Mouse (Mus musculus): ENCODE data around the gene Cnih3. TPM values are rescaled to one million over a fixed set of nuclear protein-coding genes. Genes with fewer than 3 reads are reported as not detected.

Gene Cnih3
- total and polyA plus RNA-seq, 2 experiments from 2014 or later = 22.5 to 35.7 TPM

GRCm38 (mm10) chr1:181395234-181395828, 42.9 kb downstream of the Cnih3 start:
- DNase-seq (ENCODE audit: low spot score) (no peak), ATAC-seq (ENCODE audit: low FRiP score) (no peak)
- WGBS = 95% methylated on average over 6 of the region's 6 CpGs
- TF ChIP-seq CTCF (IDR thresholded peaks at IDR 0.05) = no peak
- Histone ChIP-seq H3K4me3 (ENCODE audit: low read depth, low read length) (no peak overlapping the region), H3K27ac (ENCODE audit: low read depth, low read length) (no peak overlapping the region), H3K9ac (replicated peaks; ENCODE audit: low read length, poor library complexity, severe bottlenecking) (no peak overlapping the region), H3K27me3 (ENCODE audit: insufficient read depth, low read length) (no peaks in the 10 kb centered on the region), H3K4me2 (ENCODE audit: low read depth, low read length, poor library complexity, severe bottlenecking) (no peak overlapping the region), H3K9me3 (ENCODE audit: low read length) (no peaks in the 10 kb centered on the region), H3K36me3 (ENCODE audit: insufficient read depth, low read length) (no peaks in the 10 kb centered on the region), H3K4me1 (ENCODE audit: insufficient read depth, low read length) (no peaks in the 10 kb centered on the region; the same call in 1 of the 2 replicates)

DNA sequence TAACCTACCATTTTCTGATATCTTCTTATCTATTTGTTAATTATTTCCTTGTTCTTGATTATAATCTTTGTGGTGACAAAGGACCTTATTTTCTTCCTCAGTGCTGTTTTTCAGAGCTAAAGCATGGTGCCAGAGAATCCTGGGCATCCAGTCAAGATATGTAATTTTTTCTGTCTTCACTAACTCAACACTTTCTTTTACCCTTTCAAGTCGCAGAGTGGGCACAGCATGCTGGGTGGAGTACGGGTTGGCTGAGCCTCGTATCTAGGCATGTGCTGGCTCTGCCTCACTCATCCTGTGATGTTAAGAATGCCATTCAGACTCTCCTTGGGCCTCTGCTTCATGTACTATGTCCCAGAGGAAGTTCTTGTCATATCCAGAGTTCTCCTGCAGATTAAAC, 46.8 kb downstream of the Cnih3 start:
- H3K4me3 ChIP-seq (ENCODE audit: low read depth, low read length) = no peak overlapping the region
- 77% methylated on average over 3 of the region's 3 CpGs for WGBS
- no peak for ATAC-seq (ENCODE audit: low FRiP score)

GRCm38 (mm10) chr1:181403056-181403455, 50.6 kb downstream of the Cnih3 start:
- Histone ChIP-seq H3K27ac (ENCODE audit: low read depth, low read length) (no peak overlapping the region), H3K4me3 (ENCODE audit: low read depth, low read length) (no peak overlapping the region), H3K9me3 (ENCODE audit: low read length) (no peaks in the 10 kb centered on the region), H3K9ac (replicated peaks; ENCODE audit: low read length, poor library complexity, severe bottlenecking) (no peak overlapping the region), H3K4me2 (ENCODE audit: low read depth, low read length, poor library complexity, severe bottlenecking) (no peak overlapping the region), H3K4me1 (ENCODE audit: insufficient read depth, low read length) (no peaks in the 10 kb centered on the region), H3K27me3 (ENCODE audit: insufficient read depth, low read length) (no peaks in the 10 kb centered on the region), H3K36me3 (ENCODE audit: insufficient read depth, low read length) (no peaks in the 10 kb centered on the region)
- no peak for DNase-seq (ENCODE audit: low spot score)
- TF ChIP-seq CTCF (IDR thresholded peaks at IDR 0.05) = no peak
- no peak for ATAC-seq (ENCODE audit: low FRiP score)
- WGBS = 87% methylated on average over 7 of the region's 7 CpGs

More for the DNA sequence above, 46.8 kb downstream of the Cnih3 start:
- Histone ChIP-seq H3K27me3 (ENCODE audit: insufficient read depth, low read length) (no peaks in the 10 kb centered on the region), H3K27ac (ENCODE audit: low read depth, low read length) (no peak overlapping the region), H3K4me1 (ENCODE audit: insufficient read depth, low read length) (no peaks in the 10 kb centered on the region), H3K9me3 (ENCODE audit: low read length) (no peaks in the 10 kb centered on the region), H3K36me3 (ENCODE audit: insufficient read depth, low read length) (no peaks in the 10 kb centered on the region), H3K4me2 (ENCODE audit: low read depth, low read length, poor library complexity, severe bottlenecking) (no peak overlapping the region), H3K9ac (replicated peaks; ENCODE audit: low read length, poor library complexity, severe bottlenecking) (no peak overlapping the region)
- no peak for TF ChIP-seq CTCF (IDR thresholded peaks at IDR 0.05)
- no peak for DNase-seq (ENCODE audit: low spot score)

DNA sequence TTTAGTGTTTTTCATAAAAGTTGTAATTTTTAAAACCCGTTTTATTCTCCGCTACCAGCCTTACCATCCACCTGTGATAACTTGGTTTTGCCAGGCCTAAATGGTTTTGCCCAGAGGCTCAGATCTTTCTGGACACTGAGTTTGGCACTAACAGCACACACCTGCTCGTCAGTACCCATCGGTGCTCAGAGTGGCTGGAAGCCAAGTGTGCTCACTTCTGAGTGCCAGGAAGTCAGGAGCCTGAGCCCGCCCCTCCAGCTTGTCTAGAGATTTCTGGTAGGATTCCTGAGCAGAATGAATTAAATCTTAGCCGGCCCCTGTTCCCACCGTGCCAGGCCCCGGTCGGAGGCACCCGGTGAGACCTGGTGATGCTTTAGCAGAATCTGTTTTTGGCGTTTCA, 54.9 kb downstream of the Cnih3 start:
- no peaks in the 10 kb centered on the region for H3K9me3 ChIP-seq (ENCODE audit: low read length)
- ATAC-seq (ENCODE audit: low FRiP score) = no peak
- H3K9ac ChIP-seq (replicated peaks; ENCODE audit: low read length, poor library complexity, severe bottlenecking) = no peak overlapping the region
- no peaks in the 10 kb centered on the region for H3K36me3 ChIP-seq (ENCODE audit: insufficient read depth, low read length)
- TF ChIP-seq CTCF (IDR thresholded peaks at IDR 0.05) = no peak
- DNase-seq (ENCODE audit: low spot score) = peak; percentile 53
- H3K4me2 ChIP-seq (ENCODE audit: low read depth, low read length, poor library complexity, severe bottlenecking) = no peak overlapping the region
- H3K27me3 ChIP-seq (ENCODE audit: insufficient read depth, low read length) = no peaks in the 10 kb centered on the region
- H3K4me1 ChIP-seq (ENCODE audit: insufficient read depth, low read length) = peaks cover 7% of the 10 kb centered on the region; the same call in 1 of the 2 replicates
- H3K27ac ChIP-seq (ENCODE audit: low read depth, low read length) = no peak overlapping the region
- H3K4me3 ChIP-seq (ENCODE audit: low read depth, low read length) = no peak overlapping the region
- 77% methylated on average over 11 of the region's 11 CpGs for WGBS

- DNase-seq (ENCODE audit: low spot score) (peak; percentile 39), ATAC-seq (ENCODE audit: low FRiP score) (no peak)
- no peak overlapping the region for H3K9ac ChIP-seq (replicated peaks; ENCODE audit: low read length, poor library complexity, severe bottlenecking)
These were observed 55.9 kb downstream of the Cnih3 start for GRCm38 (mm10) chr1:181408086-181408975.

GRCm38 (mm10) chr1:181409693-181410092, 57.3 kb downstream of the Cnih3 start:
- Histone ChIP-seq H3K4me3 (ENCODE audit: low read depth, low read length) (no peak overlapping the region), H3K27me3 (ENCODE audit: insufficient read depth, low read length) (no peaks in the 10 kb centered on the region), H3K9me3 (ENCODE audit: low read length) (no peaks in the 10 kb centered on the region), H3K9ac (replicated peaks; ENCODE audit: low read length, poor library complexity, severe bottlenecking) (no peak overlapping the region), H3K27ac (ENCODE audit: low read depth, low read length) (no peak overlapping the region), H3K4me2 (ENCODE audit: low read depth, low read length, poor library complexity, severe bottlenecking) (no peak overlapping the region), H3K36me3 (ENCODE audit: insufficient read depth, low read length) (no peaks in the 10 kb centered on the region), H3K4me1 (ENCODE audit: insufficient read depth, low read length) (peaks cover 7% of the 10 kb centered on the region; the same call in 1 of the 2 replicates)
- DNase-seq (ENCODE audit: low spot score) = no peak
- no peak for ATAC-seq (ENCODE audit: low FRiP score)
- TF ChIP-seq CTCF (IDR thresholded peaks at IDR 0.05) = no peak
- 81% methylated on average over 9 of the region's 9 CpGs for WGBS

More at GRCm38 (mm10) chr1:181408086-181408975, 55.9 kb downstream of the Cnih3 start:
- peaks cover 7% of the 10 kb centered on the region; the same call in 1 of the 2 replicates for H3K4me1 ChIP-seq (ENCODE audit: insufficient read depth, low read length)
- H3K36me3 ChIP-seq (ENCODE audit: insufficient read depth, low read length) = no peaks in the 10 kb centered on the region
- H3K27ac ChIP-seq (ENCODE audit: low read depth, low read length) = no peak overlapping the region
- no peak overlapping the region for H3K4me2 ChIP-seq (ENCODE audit: low read depth, low read length, poor library complexity, severe bottlenecking)
- WGBS = 65% methylated on average over 18 of the region's 18 CpGs
- no peaks in the 10 kb centered on the region for H3K9me3 ChIP-seq (ENCODE audit: low read length)
- no peak for TF ChIP-seq CTCF (IDR thresholded peaks at IDR 0.05)
- H3K4me3 ChIP-seq (ENCODE audit: low read depth, low read length) = no peak overlapping the region
- H3K27me3 ChIP-seq (ENCODE audit: insufficient read depth, low read length) = no peaks in the 10 kb centered on the region
